Comparison of ENCODE assay signal across 15 mouse cellular contexts in the genomic region with DNA sequence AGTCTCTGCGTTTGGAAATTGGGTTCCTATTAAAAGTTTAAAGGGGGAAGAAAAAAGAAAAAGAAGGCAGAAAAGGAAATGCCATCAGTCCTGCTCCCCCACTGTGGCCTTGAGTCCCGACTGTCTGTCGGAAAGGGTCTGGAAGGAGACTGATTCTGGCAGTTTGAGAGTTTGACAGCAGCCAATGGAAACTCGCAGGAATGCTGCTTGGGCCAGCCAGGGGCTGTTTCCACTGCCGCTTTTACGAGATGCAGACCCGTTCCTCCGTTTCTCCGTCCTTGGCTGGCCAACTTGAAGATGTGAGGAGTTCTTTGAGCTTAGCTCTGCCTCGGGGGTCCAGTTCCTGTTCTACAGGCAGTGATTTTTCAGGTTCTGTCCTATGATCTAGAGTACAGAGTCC. TPM values are rescaled to one million over a fixed set of nuclear protein-coding genes. Genes with fewer than 3 reads are reported as not detected.
A peak's percentile ranks its signal among the peaks of the same experiment; 100 is the strongest.
DNase-seq lines count a peak whose midpoint lies in the region; ATAC-seq lines count a peak whose summit lies in the region.
"Had no signal": no experiment of that assay in that cellular context is flagged by ENCODE, and none has a peak within 500 bp of the region (broad histone marks: within the 10 kb centered on the region; RNA-seq: fewer than 3 reads in every experiment).

No protein-coding gene starts in this region.

- H3K4me2 ChIP-seq in kidney, embryonic 16.5 days (replicated peaks; ENCODE audit: low read depth, low read length): no peak overlapping the region
- no peak overlapping the region for H3K4me2 ChIP-seq in embryonic facial prominence, embryonic 14.5 days (ENCODE audit: low read depth, low read length)
- H3K4me2 ChIP-seq in limb, embryonic 15.5 days: peak overlapping the region; percentile 22
- H3K4me2 ChIP-seq: hindbrain, embryonic 15.5 days had no signal

- no peak for ATAC-seq in kidney, embryonic 16.5 days (ENCODE audit: low FRiP score, low TSS enrichment)
- no peak for ATAC-seq in embryonic facial prominence, embryonic 14.5 days (ENCODE audit: low read depth)
- peak; percentile 72 for ATAC-seq in limb, embryonic 15.5 days (ENCODE audit: insufficient number of reproducible peaks, low FRiP score, low TSS enrichment, low read depth)

- peaks cover 65% of the 10 kb centered on the region for H3K4me1 ChIP-seq in heart, embryonic 10.5 days
- peaks cover 18% of the 10 kb centered on the region for H3K4me1 ChIP-seq in kidney, embryonic 16.5 days (ENCODE audit: insufficient read depth, low read length)
- H3K4me1 ChIP-seq in embryonic facial prominence, embryonic 14.5 days (ENCODE audit: control insufficient read depth, insufficient read depth, low read length): peaks cover 68% of the 10 kb centered on the region
- peaks cover 92% of the 10 kb centered on the region for H3K4me1 ChIP-seq in limb, embryonic 15.5 days
- H3K4me1 ChIP-seq: hindbrain, embryonic 15.5 days had no signal

- H3K9ac ChIP-seq in kidney, embryonic 16.5 days (replicated peaks; ENCODE audit: low read length): no peak overlapping the region
- H3K9ac ChIP-seq in embryonic facial prominence, embryonic 14.5 days (ENCODE audit: low read depth, low read length): 0 out of 2 replicates have a peak overlapping the region, but pooled peaks have one; percentile 21
- H3K9ac ChIP-seq in limb, embryonic 15.5 days: no peak overlapping the region
- H3K9ac ChIP-seq: hindbrain, embryonic 15.5 days had no signal

- DNase-seq in heart, embryonic 10.5 days (ENCODE audit: low spot score): no peak
- DNase-seq in heart, postnatal 36 days: no peak
- no peak for DNase-seq in kidney, postnatal 14 days
- peak; percentile 73 for DNase-seq in embryonic facial prominence, embryonic 14.5 days (ENCODE audit: low spot score)
- DNase-seq in ovary, postnatal 14 days (ENCODE audit: low spot score): no peak
- DNase-seq in left cerebral cortex, postnatal 4 days: no peak
- DNase-seq: adrenal gland, postnatal 10 days; B cell, adult 2 months; cerebellum, adult 11 months; gastrocnemius, postnatal 36 days; lung, postnatal 36 days; right cerebral cortex, adult 18-20 months had no signal

- WGBS in heart, embryonic 10.5 days: 68% methylated on average over 10 of the region's 10 CpGs
- 45% methylated on average over 10 of the region's 10 CpGs for WGBS in kidney, embryonic 16.5 days
- WGBS in embryonic facial prominence, embryonic 14.5 days: 32% methylated on average over 10 of the region's 10 CpGs
- WGBS in limb, embryonic 15.5 days: 11% methylated on average over 10 of the region's 10 CpGs

- H3K27ac ChIP-seq in heart, embryonic 10.5 days: peak overlapping the region; percentile 17; the same call in 1 of the 2 replicates
- peak overlapping the region; percentile 41 for H3K27ac ChIP-seq in kidney, embryonic 16.5 days (ENCODE audit: low read length)
- peak overlapping the region; percentile 85 for H3K27ac ChIP-seq in embryonic facial prominence, embryonic 14.5 days (replicated peaks; ENCODE audit: low read depth, low read length)
- H3K27ac ChIP-seq in limb, embryonic 15.5 days: peak overlapping the region; percentile 94
- H3K27ac ChIP-seq: hindbrain, embryonic 15.5 days had no signal

- no peaks in the 10 kb centered on the region for H3K9me3 ChIP-seq in heart, embryonic 10.5 days
- H3K9me3 ChIP-seq in kidney, embryonic 16.5 days (ENCODE audit: low read length): no peaks in the 10 kb centered on the region
- no peaks in the 10 kb centered on the region for H3K9me3 ChIP-seq in embryonic facial prominence, embryonic 14.5 days (ENCODE audit: control insufficient read depth, low read length)
- H3K9me3 ChIP-seq in limb, embryonic 15.5 days: no peaks in the 10 kb centered on the region
- H3K9me3 ChIP-seq: hindbrain, embryonic 15.5 days had no signal

- intact Hi-C loops in heart, postnatal 36 days (cut with DNase I): loop anchor here (2.0 kb wide), 1 partner anchor 129 kb away; a partner anchor contains a TSS
- intact Hi-C loops in left cerebral cortex, postnatal 4 days (cut with DNase I): no loop called here

- no peaks in the 10 kb centered on the region; the same call in 1 of the 2 replicates for H3K36me3 ChIP-seq in heart, embryonic 10.5 days
- H3K36me3 ChIP-seq in kidney, embryonic 16.5 days (ENCODE audit: insufficient read depth, low read length): no peaks in the 10 kb centered on the region
- no peaks in the 10 kb centered on the region for H3K36me3 ChIP-seq in embryonic facial prominence, embryonic 14.5 days (ENCODE audit: control insufficient read depth, insufficient read depth, low read length)
- no peaks in the 10 kb centered on the region for H3K36me3 ChIP-seq in limb, embryonic 15.5 days
- H3K36me3 ChIP-seq: hindbrain, embryonic 15.5 days had no signal

- no peak overlapping the region for H3K4me3 ChIP-seq in heart, embryonic 10.5 days
- H3K4me3 ChIP-seq in kidney, embryonic 16.5 days (ENCODE audit: low read length): no peak overlapping the region
- no peak overlapping the region for H3K4me3 ChIP-seq in embryonic facial prominence, embryonic 14.5 days (ENCODE audit: low read depth, low read length)
- no peak overlapping the region for H3K4me3 ChIP-seq in limb, embryonic 15.5 days
- H3K4me3 ChIP-seq: hindbrain, embryonic 15.5 days had no signal

- H3K27me3 ChIP-seq in heart, embryonic 10.5 days (ENCODE audit: insufficient read depth, poor library complexity, severe bottlenecking): no peaks in the 10 kb centered on the region
- H3K27me3 ChIP-seq in kidney, embryonic 16.5 days (ENCODE audit: insufficient read depth, low read length): no peaks in the 10 kb centered on the region
- H3K27me3 ChIP-seq in embryonic facial prominence, embryonic 14.5 days (replicated peaks; ENCODE audit: control insufficient read depth, insufficient read depth, low read length): no peaks in the 10 kb centered on the region
- no peaks in the 10 kb centered on the region for H3K27me3 ChIP-seq in limb, embryonic 15.5 days
- H3K27me3 ChIP-seq: hindbrain, embryonic 15.5 days had no signal

RNA-seq across cellular contexts. Expression of a gene that starts 20.2 kb away (rescaled TPM):
- polyA plus RNA-seq in heart, embryonic 10.5 days (2016; fragmentation: Nextera tagmentation; extraction: Ambion mirVana): 14.4 and 21.0 TPM in 2 replicates
- total RNA-seq in heart, postnatal 36 days (2021): 10 to 100 TPM; 56.6 to 56.8 TPM
- 13.6 and 13.7 TPM in 2 replicates for polyA plus RNA-seq in kidney, embryonic 16.5 days (2015; fragmentation: Nextera tagmentation; extraction: Ambion mirVana)
- 44.0 and 48.4 TPM in 2 replicates for polyA plus RNA-seq in embryonic facial prominence, embryonic 14.5 days (2014; fragmentation: Nextera tagmentation; extraction: Ambion mirVana)
- polyA plus RNA-seq in limb, embryonic 15.5 days (2015; fragmentation: Nextera tagmentation; extraction: Ambion mirVana): 39.0 and 47.0 TPM in 2 replicates
- total RNA-seq in left cerebral cortex, postnatal 4 days (2021): 10 to 100 TPM; 54.3 to 54.4 TPM

Comparison
In these comparisons a context has a peak if more than half of its experiments do, and no peak if none do; other contexts are left out.
1. H3K27ac ChIP-seq: peak in every context shown above with its lines; median percentile 94 in limb, embryonic 15.5 days; 85 in embryonic facial prominence, embryonic 14.5 days; 41 in kidney, embryonic 16.5 days; 17 in heart, embryonic 10.5 days.